Mouse (Mus musculus) c-Kit-positive CD71-negative TER-119-negative erythroid progenitor cells, embryonic 14.5 days (primary cell): ENCODE results near the gene Kcnab1.

Source experiments
- DNase-seq: peaks from one replicate; pipeline ENCODE4 v3.0.0-alpha.2; 2013; ENCODE audit warnings: low read depth

Kcnab1 gene

GRCm38 (mm10) chr3:65204356-65205075 is 95.3 kb downstream of the Kcnab1 start:
- DNase-seq = no peak

GRCm38 (mm10) chr3:65205539-65206020 is 96.4 kb downstream of the Kcnab1 start:
- no peak for DNase-seq

GRCm38 (mm10) chr3:65213725-65214124 is 104.5 kb downstream of the Kcnab1 start:
- no peak for DNase-seq

GRCm38 (mm10) chr3:65214635-65215034 is 105.5 kb downstream of the Kcnab1 start:
- DNase-seq = no peak

GRCm38 (mm10) chr3:65217673-65218579 is 108.7 kb downstream of the Kcnab1 start:
- no peak for DNase-seq

GRCm38 (mm10) chr3:65220287-65220686 is 111.1 kb downstream of the Kcnab1 start:
- DNase-seq = no peak

- no peak for DNase-seq
Measured at GRCm38 (mm10) chr3:65223635-65224034, 114.5 kb downstream of the Kcnab1 start.

GRCm38 (mm10) chr3:65230978-65231377 is 121.8 kb downstream of the Kcnab1 start:
- no peak for DNase-seq

- no peak for DNase-seq
Measured at GRCm38 (mm10) chr3:65231419-65232090, 122.4 kb downstream of the Kcnab1 start.

GRCm38 (mm10) chr3:65249023-65249422 is 139.8 kb downstream of the Kcnab1 start:
- DNase-seq = no peak

- no peak for DNase-seq
Measured at GRCm38 (mm10) chr3:65260521-65260920, 151.3 kb downstream of the Kcnab1 start.

GRCm38 (mm10) chr3:65262506-65263422 is 153.6 kb downstream of the Kcnab1 start:
- no peak for DNase-seq

GRCm38 (mm10) chr3:65273317-65273716 is 164.1 kb downstream of the Kcnab1 start:
- DNase-seq = no peak

- DNase-seq = no peak
Measured at GRCm38 (mm10) chr3:65277777-65278176, 168.6 kb downstream of the Kcnab1 start.

GRCm38 (mm10) chr3:65283366-65283765 is 174.2 kb downstream of the Kcnab1 start:
- no peak for DNase-seq

GRCm38 (mm10) chr3:65288994-65289393 is 179.8 kb downstream of the Kcnab1 start:
- no peak for DNase-seq

GRCm38 (mm10) chr3:65296996-65297395 is 187.8 kb downstream of the Kcnab1 start:
- DNase-seq = no peak

- no peak for DNase-seq
Measured at GRCm38 (mm10) chr3:65299205-65299604, 190.0 kb downstream of the Kcnab1 start.

GRCm38 (mm10) chr3:65301531-65301930 is 192.3 kb downstream of the Kcnab1 start:
- no peak for DNase-seq

- no peak for DNase-seq
Measured at GRCm38 (mm10) chr3:65302559-65302958, 193.4 kb downstream of the Kcnab1 start.

- no peak for DNase-seq
Measured at GRCm38 (mm10) chr3:65315837-65316236, 206.7 kb downstream of the Kcnab1 start.
